Mouse (Mus musculus): ENCODE results near the gene Ctc1. TPM values are rescaled to one million over a fixed set of nuclear protein-coding genes. Genes with fewer than 3 reads are reported as not detected.

Ctc1 gene
- total RNA-seq, 2 experiments from 2014 or later, result 48.1 to 49.2 TPM

- intact Hi-C loops (cut with DNase I), result loop anchor here (1.0 to 2.0 kb wide), 2 partner anchors 22 to 62 kb away; no protein-coding TSS in a partner anchor
Observed at GRCm38 (mm10) chr11:69062761-69063224, 47.1 kb downstream of the Ctc1 start.

GRCm38 (mm10) chr11:69063413-69064201 lies 47.9 kb downstream of the Ctc1 start:
- intact Hi-C loops (cut with DNase I), result loop anchor here (1.0 to 2.0 kb wide), 2 partner anchors 23 to 61 kb away; no protein-coding TSS in a partner anchor
- peak in 1 of 2 experiments; percentile 80 for DNase-seq (ENCODE audit: extremely low spot score in 1 of 2, low spot score in 2 of 2)

More at GRCm38 (mm10) chr11:69062761-69063224, 47.1 kb downstream of the Ctc1 start:
- peak; percentile 90 to 92 for DNase-seq (ENCODE audit: extremely low spot score in 1 of 2, low spot score in 2 of 2)

- intact Hi-C loops (cut with DNase I), result no loop called here
- no peak for DNase-seq (ENCODE audit: extremely low spot score in 1 of 2, low spot score in 2 of 2)
Observed at GRCm38 (mm10) chr11:69064259-69065133, 48.8 kb downstream of the Ctc1 start.

- intact Hi-C loops (cut with DNase I), result no loop called here
- DNase-seq (ENCODE audit: extremely low spot score in 1 of 2, low spot score in 2 of 2), result no peak
Observed at GRCm38 (mm10) chr11:69065394-69065925, 49.7 kb downstream of the Ctc1 start.

GRCm38 (mm10) chr11:69066163-69066861 lies 50.6 kb downstream of the Ctc1 start:
- peak in 1 of 2 experiments; percentile 65 for DNase-seq (ENCODE audit: extremely low spot score in 1 of 2, low spot score in 2 of 2)
- intact Hi-C loops (cut with DNase I), result no loop called here

- DNase-seq (ENCODE audit: extremely low spot score in 1 of 2, low spot score in 2 of 2), result peak; percentile 84 to 86
Observed at GRCm38 (mm10) chr11:69066956-69067355, 51.2 kb downstream of the Ctc1 start.

GRCm38 (mm10) chr11:69067601-69068000 lies 51.9 kb downstream of the Ctc1 start:
- no peak for DNase-seq (ENCODE audit: extremely low spot score in 1 of 2, low spot score in 2 of 2)
- intact Hi-C loops (cut with DNase I), result no loop called here

More at GRCm38 (mm10) chr11:69066956-69067355, 51.2 kb downstream of the Ctc1 start:
- intact Hi-C loops (cut with DNase I), result no loop called here

GRCm38 (mm10) chr11:69070093-69070492 lies 54.4 kb downstream of the Ctc1 start:
- intact Hi-C loops (cut with DNase I), result no loop called here
- DNase-seq (ENCODE audit: extremely low spot score in 1 of 2, low spot score in 2 of 2), result no peak

DNA sequence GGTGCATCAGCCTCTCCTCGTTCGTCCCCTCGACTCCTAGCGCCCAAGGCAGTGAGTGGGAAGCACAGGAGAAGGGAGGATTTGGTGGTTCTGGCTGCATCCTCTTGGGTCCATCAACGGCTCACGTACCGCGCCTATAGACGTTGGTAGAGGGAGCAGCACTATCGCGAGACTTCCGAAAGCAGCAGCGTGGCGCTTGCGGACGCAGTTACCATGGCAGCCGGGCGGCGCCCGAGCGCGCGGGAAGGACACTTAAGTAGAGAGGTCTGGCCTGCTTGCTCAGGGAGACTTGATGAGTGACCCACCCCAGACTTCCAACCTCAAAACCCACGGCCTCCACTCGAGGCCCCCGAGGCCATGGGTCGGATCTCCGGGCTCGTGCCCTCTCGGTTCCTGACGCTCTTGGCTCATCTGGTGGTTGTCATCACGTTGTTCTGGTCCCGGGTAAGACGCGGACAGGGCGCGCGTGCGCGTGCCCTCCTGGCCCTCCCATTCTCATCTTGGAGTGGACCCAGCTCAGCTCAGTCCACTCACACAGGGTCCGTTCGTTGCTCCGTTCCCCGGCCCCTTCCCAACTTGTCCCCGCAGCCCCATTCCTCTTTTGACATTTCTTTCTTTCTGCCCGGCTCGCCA lies 55.0 kb downstream of the Ctc1 start, which contains the start of gene Tmem107:
TSS of gene Tmem107 (plus strand) at position 217 of the 633 bp plus-strand sequence.
- peak; percentile 91 to 95 for DNase-seq (ENCODE audit: extremely low spot score in 1 of 2, low spot score in 2 of 2)
- intact Hi-C loops (cut with DNase I), result no loop called here

GRCm38 (mm10) chr11:69071262-69071661 lies 55.6 kb downstream of the Ctc1 start:
- intact Hi-C loops (cut with DNase I), result no loop called here
- DNase-seq (ENCODE audit: extremely low spot score in 1 of 2, low spot score in 2 of 2), result no peak

- no peak for DNase-seq (ENCODE audit: extremely low spot score in 1 of 2, low spot score in 2 of 2)
- intact Hi-C loops (cut with DNase I), result no loop called here
Observed at GRCm38 (mm10) chr11:69072234-69072633, 56.5 kb downstream of the Ctc1 start.

DNA sequence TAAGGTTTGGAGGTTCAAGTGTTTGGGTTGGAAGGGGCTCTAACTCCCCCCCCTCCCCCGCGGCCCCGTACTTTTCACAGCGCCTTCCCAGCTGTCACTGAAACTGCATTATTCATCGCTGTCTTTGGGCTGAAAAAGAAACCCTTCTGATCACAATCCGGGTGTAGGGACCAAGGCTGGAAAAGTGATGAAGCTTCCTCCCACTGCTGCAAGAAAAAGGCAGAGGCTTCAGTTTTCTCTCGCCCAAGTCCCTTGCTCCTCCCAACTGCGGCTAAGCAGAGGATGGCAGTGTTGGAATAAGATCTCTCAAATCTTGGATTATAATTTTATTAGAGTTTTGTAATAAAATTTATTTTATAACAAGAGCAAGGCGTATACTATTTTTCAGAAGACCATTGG lies 57.0 kb downstream of the Ctc1 start:
- no peak for DNase-seq (ENCODE audit: extremely low spot score in 1 of 2, low spot score in 2 of 2)
- intact Hi-C loops (cut with DNase I), result no loop called here

- peak; percentile 89 to 90 for DNase-seq (ENCODE audit: extremely low spot score in 1 of 2, low spot score in 2 of 2)
- intact Hi-C loops (cut with DNase I), result no loop called here
Observed at GRCm38 (mm10) chr11:69073065-69073888, 57.6 kb downstream of the Ctc1 start.

GRCm38 (mm10) chr11:69073951-69074775 lies 58.5 kb downstream of the Ctc1 start:
- peak in 1 of 2 experiments; percentile 3 for DNase-seq (ENCODE audit: extremely low spot score in 1 of 2, low spot score in 2 of 2)
- intact Hi-C loops (cut with DNase I), result no loop called here

- intact Hi-C loops (cut with DNase I), result no loop called here
- DNase-seq (ENCODE audit: extremely low spot score in 1 of 2, low spot score in 2 of 2), result no peak
Observed at GRCm38 (mm10) chr11:69074776-69075069, 59.0 kb downstream of the Ctc1 start.

DNA sequence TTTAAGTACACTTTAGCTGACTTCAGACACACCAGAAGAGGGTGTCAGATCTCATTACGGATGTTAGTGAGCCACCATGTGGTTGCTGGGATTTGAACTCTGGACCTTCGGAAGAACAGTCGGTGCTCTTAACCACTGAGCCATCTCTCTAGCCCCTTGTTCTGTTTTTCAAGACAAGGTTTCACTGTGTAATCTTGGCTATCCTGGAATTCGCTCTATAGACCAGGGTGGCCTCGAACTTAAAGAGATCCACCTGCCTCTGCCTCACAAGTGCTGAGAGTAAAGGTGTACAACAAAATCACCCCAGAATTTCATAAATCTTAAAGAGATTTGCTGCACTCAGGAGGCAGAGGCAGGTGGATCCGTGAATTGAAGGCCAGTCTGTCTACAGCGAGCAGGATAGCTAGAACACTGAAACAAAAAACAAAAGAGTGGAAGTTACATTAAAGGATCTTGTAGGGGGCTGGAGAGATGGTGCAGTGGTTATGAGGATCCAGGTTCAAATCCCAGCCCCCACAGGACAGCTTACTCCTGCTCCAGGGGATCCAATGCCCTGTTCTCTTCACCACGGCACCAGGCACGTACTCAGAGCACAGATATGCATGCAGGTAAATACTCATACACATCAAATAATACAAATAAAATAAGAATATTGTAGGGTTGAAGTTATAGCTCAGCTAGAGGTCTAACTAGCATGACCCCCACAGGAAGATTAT lies 60.2 kb downstream of the Ctc1 start:
- intact Hi-C loops (cut with DNase I), result no loop called here
- no peak for DNase-seq (ENCODE audit: extremely low spot score in 1 of 2, low spot score in 2 of 2)

Data from left cerebral cortex, postnatal 10 days (tissue).